Mouse (Mus musculus) liver, embryonic 11.5 days (tissue): ENCODE measurements around the gene Degs1. TPM values are rescaled to one million over a fixed set of nuclear protein-coding genes. Genes with fewer than 3 reads are reported as not detected.

ENCODE experiments used
- ATAC-seq: fragments of 200-750 bp; cut with Nextera tagmentation; replicated peaks from 2 replicates; pipeline ENCODE4 v1.8.0; 2017; ENCODE audit warnings: moderate number of reproducible peaks, mild to moderate bottlenecking, moderate TSS enrichment, moderate library complexity; ENCODE audit not compliant: low FRiP score
- DNase-seq: peaks from one replicate; pipeline ENCODE4 v3.0.0-alpha.2; 2017; ENCODE audit warnings: low spot score
- H3K27ac ChIP-seq: fragments of 300-500 bp; sonication (generic); 2 replicates; pipeline ENCODE4 v1.5.1; 2014; ENCODE audit warnings: mild to moderate bottlenecking, low read depth, low read length, control low read depth
- H3K27me3 ChIP-seq: fragments of 300-500 bp; sonication (generic); replicated peaks from 2 replicates; pipeline ENCODE4 v1.6.1; 2014; ENCODE audit warnings: low read length, mixed read lengths; ENCODE audit not compliant: control insufficient read depth, insufficient read depth
- H3K36me3 ChIP-seq: fragments of 300-500 bp; sonication (generic); 2 replicates; pipeline ENCODE4 v1.6.1; 2014; ENCODE audit warnings: mild to moderate bottlenecking, low read length, moderate library complexity, mixed read lengths; ENCODE audit not compliant: control insufficient read depth, insufficient read depth
- H3K4me1 ChIP-seq: fragments of 300-500 bp; sonication (generic); replicated peaks from 2 replicates; pipeline ENCODE4 v1.6.1; 2014; ENCODE audit warnings: low read length, mixed read lengths; ENCODE audit not compliant: control insufficient read depth, insufficient read depth
- H3K4me2 ChIP-seq: fragments of 300-500 bp; sonication (generic); 2 replicates; pipeline ENCODE4 v1.6.1; 2014; ENCODE audit warnings: mild to moderate bottlenecking, control low read depth, moderate library complexity
- H3K4me3 ChIP-seq: fragments of 300-500 bp; sonication (generic); 2 replicates; pipeline ENCODE4 v1.5.1; 2014; ENCODE audit warnings: low read depth, low read length, control low read depth
- H3K9ac ChIP-seq: fragments of 300-500 bp; sonication (generic); 2 replicates; pipeline ENCODE4 v1.6.1; 2014; ENCODE audit warnings: low read depth, low read length, control low read depth
- H3K9me3 ChIP-seq: fragments of 300-500 bp; sonication (generic); 2 replicates; pipeline ENCODE4 v1.6.1; 2016; ENCODE audit warnings: low read length, inconsistent platforms, mixed read lengths; ENCODE audit not compliant: control insufficient read depth
- WGBS: fragments of 180-500 bp; shearing (Covaris S2); extraction: QIAGEN DNeasy Blood & Tissue Kit; methylation state at CpG from one replicate; pipeline ENCODE4 v1.1.7; 2014; 5-methylcytosine and 5-hydroxymethylcytosine counted together
- polyA plus RNA-seq: library from polyadenylated mRNA; unstranded; fragments of >200 nt; fragmentation: Nextera tagmentation; extraction: Ambion mirVana; gene quantifications from 2 replicates; pipeline ENCODE4 v1.2.1, GENCODE M21; 2014

Degs1 gene
- polyA plus RNA-seq, 1 experiment from 2014 or later: 129 TPM

DNA sequence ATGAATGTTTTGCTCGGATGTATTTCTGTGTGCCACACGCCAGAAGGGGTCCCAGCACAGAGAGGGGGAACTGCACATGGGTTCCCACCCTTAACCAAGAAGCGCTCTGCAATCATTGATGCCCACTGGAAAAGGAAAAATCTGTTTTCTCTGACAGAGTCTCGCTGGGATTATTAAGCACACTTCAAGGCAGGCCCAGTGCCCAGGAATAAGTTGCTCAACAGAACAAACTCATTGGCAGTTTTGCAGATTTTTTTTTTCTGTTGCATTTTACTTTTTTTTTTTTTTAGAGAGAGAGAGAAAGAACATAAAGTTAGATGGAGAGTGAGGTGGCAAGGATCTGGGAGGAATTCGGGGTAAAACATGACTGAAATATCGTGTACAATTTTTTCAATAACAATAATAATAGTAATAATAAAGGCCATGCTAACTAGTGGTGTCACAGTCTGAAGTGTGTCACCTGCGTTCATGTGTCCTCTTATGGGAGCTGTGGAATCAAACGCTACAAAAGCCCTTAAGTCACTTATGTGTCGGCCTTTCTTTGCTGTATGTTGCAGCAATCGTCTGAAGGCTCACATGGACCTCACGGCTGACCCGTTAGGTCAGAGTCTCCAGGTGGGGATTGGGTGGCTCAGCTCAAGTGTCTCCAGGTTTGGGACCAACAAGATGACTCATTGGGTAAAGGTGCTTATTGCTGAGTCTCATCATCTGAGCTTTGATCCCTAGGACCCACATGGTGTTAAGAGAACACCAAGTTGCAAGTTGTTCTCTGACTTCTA lies 28.7 kb downstream of the Degs1 start:
- Histone ChIP-seq H3K9ac (no peak overlapping the region), H3K27ac (no peak overlapping the region), H3K4me1 (no peaks in the 10 kb centered on the region), H3K9me3 (no peaks in the 10 kb centered on the region), H3K4me3 (no peak overlapping the region), H3K27me3 (no peaks in the 10 kb centered on the region), H3K4me2 (no peak overlapping the region), H3K36me3 (no peaks in the 10 kb centered on the region)
- WGBS: 86% methylated on average over 12 of the region's 12 CpGs
- DNase-seq (no peak), ATAC-seq (no peak)

DNA sequence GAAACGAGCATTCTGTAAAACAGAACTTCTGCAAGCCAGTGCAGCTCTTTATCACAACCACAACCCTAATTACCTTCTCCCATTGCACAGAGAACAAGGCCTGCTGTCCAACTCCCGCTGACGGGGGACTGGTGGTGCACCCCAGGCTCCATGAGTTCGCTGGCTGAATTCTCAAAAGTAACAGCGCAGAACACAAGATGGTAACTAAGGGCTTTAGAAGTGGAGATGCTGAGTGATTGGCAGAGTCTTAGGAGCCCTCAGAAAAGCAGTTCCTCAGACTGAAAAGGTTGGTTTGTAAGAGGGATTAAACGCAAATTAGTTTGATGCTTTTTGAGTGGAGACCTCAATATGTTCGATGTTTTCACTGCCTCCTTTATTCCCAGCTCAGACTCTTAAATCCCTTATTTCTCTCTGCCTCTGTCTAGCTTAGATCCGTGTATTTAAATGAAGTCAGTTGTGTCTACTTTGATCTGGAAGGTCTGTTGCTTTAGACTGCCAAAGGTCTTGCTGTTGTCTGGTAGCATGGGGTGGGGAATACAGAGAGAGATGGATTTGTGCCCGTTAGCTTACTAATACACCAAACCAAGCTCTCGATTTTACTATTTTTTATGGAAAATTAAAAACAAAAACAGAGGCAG lies 30.0 kb downstream of the Degs1 start:
- Histone ChIP-seq H3K4me1 (no peaks in the 10 kb centered on the region), H3K9me3 (no peaks in the 10 kb centered on the region)

DNA sequence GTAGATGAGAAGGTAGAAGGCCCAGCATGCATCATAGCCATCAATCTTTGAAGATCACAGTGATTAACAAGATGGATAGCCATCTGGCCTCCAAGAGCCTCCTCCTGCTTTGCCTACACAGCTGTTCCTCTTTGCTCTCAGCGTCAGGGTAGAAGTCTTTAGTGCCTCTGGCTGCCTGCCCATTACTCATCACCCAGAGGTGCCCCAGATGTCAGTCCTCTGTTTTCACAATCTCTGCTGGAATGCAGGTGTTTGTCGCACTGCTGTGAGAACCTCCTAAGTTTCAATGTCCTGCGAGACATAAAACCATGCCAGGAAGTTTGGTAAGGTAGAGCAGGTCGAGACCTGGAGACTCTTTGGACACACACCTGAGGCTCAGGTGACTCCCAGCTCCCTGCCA lies 31.9 kb downstream of the Degs1 start:
- no peak overlapping the region for H3K27ac ChIP-seq
- H3K4me2 ChIP-seq: no peak overlapping the region
- no peaks in the 10 kb centered on the region for H3K27me3 ChIP-seq
- WGBS: 62% methylated on average over 4 of the region's 4 CpGs
- no peaks in the 10 kb centered on the region for H3K9me3 ChIP-seq
- no peak for ATAC-seq
- no peaks in the 10 kb centered on the region for H3K4me1 ChIP-seq
- H3K9ac ChIP-seq: no peak overlapping the region
- no peaks in the 10 kb centered on the region for H3K36me3 ChIP-seq
- H3K4me3 ChIP-seq: no peak overlapping the region
- DNase-seq: no peak

More for the DNA sequence above, 30.0 kb downstream of the Degs1 start:
- Histone ChIP-seq H3K9ac (no peak overlapping the region), H3K4me2 (no peak overlapping the region), H3K27me3 (no peaks in the 10 kb centered on the region), H3K4me3 (no peak overlapping the region), H3K36me3 (no peaks in the 10 kb centered on the region), H3K27ac (no peak overlapping the region)
- WGBS: 84% methylated on average over 10 of the region's 10 CpGs
- DNase-seq: no peak
- ATAC-seq: no peak

DNA sequence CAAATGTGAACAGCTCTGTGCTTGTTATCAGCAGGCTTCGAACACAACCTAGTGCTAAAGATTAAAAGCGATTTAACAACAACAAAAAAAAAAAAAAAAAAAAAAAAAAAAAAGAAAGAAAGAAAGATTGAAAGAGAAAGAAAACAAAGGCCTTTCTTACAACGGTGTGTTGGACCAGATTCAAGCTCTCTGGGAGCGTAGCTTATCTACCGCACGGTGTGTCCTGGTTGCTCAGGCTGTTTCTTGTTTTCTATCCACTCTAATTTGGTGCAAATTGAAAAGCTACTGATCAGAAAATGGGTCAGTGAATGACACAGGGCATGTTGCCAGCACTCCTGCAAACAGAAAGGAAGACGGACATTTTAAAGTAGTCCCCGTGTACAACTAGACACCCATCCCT lies 33.3 kb downstream of the Degs1 start:
- Histone ChIP-seq H3K9me3 (no peaks in the 10 kb centered on the region), H3K4me2 (no peak overlapping the region), H3K36me3 (no peaks in the 10 kb centered on the region), H3K9ac (no peak overlapping the region), H3K4me1 (no peaks in the 10 kb centered on the region), H3K27ac (no peak overlapping the region), H3K4me3 (no peak overlapping the region), H3K27me3 (no peaks in the 10 kb centered on the region)
- DNase-seq (no peak), ATAC-seq (no peak)
- 68% methylated on average over 8 of the region's 8 CpGs for WGBS

DNA sequence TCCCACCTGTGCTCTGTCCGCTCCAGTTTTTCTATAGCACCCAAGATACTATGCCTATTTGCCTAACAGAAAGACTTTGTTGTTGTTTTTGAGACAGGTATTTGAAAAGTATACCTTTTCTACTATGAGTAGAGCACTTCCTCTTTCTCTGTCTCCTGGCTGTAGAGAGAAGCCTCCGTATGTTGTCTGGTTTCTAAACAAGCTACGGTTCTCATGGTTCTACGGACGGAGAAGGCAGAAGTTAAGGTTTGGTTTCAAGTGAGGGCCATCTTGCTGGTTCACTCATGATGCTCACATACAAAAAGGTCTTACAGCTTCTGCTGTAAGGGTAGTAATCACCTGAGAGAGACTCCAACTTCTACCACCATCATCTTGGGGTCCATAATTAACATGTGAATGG lies 37.6 kb downstream of the Degs1 start:
- no peak for DNase-seq
- 81% methylated on average over 5 of the region's 5 CpGs for WGBS
- Histone ChIP-seq H3K36me3 (no peaks in the 10 kb centered on the region), H3K9ac (no peak overlapping the region), H3K4me1 (no peaks in the 10 kb centered on the region), H3K4me2 (no peak overlapping the region), H3K9me3 (no peaks in the 10 kb centered on the region), H3K27ac (no peak overlapping the region), H3K4me3 (no peak overlapping the region), H3K27me3 (no peaks in the 10 kb centered on the region)
- ATAC-seq: no peak

DNA sequence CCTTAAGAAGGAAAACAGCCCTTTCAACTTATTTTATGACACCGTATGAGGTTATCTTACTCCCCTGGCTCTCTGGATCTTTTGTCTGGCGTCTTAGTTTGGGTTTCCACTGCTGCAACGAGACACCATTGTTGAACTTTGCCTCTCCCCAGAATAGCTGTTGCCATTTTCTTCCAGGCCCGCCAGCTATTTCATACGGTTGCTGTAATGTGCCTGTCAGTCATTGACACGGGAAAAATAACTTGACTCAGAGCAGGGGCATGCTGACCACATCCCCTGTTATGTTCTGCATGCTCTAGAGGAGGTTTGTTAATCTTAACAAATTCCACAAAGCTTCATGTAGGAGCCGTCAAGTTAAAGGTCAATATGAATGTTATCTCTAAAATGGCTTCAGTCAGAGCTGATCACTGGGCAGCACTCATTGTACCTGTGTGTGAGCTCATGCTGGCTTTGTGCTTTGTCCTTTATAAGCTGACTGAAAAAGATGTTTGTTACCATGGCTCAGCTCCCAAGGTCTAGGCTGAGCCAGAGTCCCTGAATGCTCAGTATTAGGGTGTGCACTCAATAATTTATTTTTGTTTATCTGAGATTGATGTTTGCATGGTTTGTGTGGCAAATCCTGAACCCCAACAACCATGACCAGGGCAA lies 44.4 kb downstream of the Degs1 start:
- no peak overlapping the region for H3K4me3 ChIP-seq
- DNase-seq (no peak), ATAC-seq (no peak)
- H3K36me3 ChIP-seq: no peaks in the 10 kb centered on the region
- H3K27ac ChIP-seq: no peak overlapping the region
- no peaks in the 10 kb centered on the region for H3K4me1 ChIP-seq
- no peak overlapping the region for H3K9ac ChIP-seq
- H3K9me3 ChIP-seq: no peaks in the 10 kb centered on the region
- H3K27me3 ChIP-seq: no peaks in the 10 kb centered on the region
- 57% methylated on average over 7 of the region's 7 CpGs for WGBS
- no peak overlapping the region for H3K4me2 ChIP-seq

DNA sequence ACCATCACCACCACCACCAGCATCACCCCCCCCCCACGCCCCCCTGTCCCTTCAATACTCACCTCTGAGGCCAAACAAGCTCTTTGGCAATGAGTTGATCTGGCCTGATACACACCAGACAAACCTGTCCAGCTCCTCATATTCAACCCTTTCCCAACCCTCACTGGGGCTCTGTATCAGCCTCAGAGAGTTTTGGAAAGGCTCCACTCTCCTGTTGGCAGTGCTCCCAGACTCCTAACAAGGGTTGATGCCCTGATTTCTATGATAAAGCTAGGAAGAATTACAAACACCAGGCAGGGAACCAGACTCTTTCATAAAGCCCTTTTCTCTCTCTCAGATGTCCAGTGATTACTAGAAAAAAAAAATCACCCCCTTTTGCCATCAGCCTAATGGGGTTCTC lies 45.2 kb downstream of the Degs1 start:
- Histone ChIP-seq H3K27me3 (no peaks in the 10 kb centered on the region), H3K4me1 (no peaks in the 10 kb centered on the region), H3K4me2 (no peak overlapping the region), H3K9ac (no peak overlapping the region), H3K9me3 (no peaks in the 10 kb centered on the region), H3K36me3 (no peaks in the 10 kb centered on the region), H3K27ac (no peak overlapping the region), H3K4me3 (no peak overlapping the region)
- WGBS: 92% methylated on average over 1 of the region's 1 CpGs
- DNase-seq: no peak
- no peak for ATAC-seq

DNA sequence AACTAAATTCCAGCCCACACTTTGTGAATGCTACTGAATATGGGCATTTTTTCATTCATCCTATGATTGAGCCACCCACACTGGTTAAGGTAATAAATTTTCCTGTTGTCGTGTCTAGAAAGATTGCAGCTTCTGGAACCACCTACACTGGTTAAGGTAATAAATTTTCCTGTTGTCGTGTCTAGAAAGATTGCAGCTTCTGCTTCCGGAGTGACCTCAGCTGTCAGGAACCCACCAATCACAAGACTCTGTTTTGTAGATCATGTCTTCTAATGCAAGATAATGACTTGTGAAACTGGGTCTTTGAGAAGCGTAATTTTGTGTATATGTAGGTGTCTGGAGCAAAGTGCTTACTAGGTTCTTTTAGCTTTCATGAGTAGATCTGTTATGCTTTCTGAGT lies 47.4 kb downstream of the Degs1 start:
- ATAC-seq (no peak), DNase-seq (no peak)
- H3K27ac ChIP-seq: no peak overlapping the region
- H3K9ac ChIP-seq: no peak overlapping the region
- no peak overlapping the region for H3K4me2 ChIP-seq
- 71% methylated on average over 4 of the region's 4 CpGs for WGBS
- H3K27me3 ChIP-seq: no peaks in the 10 kb centered on the region
- H3K4me1 ChIP-seq: no peaks in the 10 kb centered on the region
- no peak overlapping the region for H3K4me3 ChIP-seq
- H3K9me3 ChIP-seq: no peaks in the 10 kb centered on the region
- no peaks in the 10 kb centered on the region for H3K36me3 ChIP-seq
